Mouse (Mus musculus) lung, postnatal 4 days (tissue): ENCODE measurements around the gene Adam26a.
"Not testable (repeated sequence)": the region's sequence is repeated elsewhere in the genome, so short reads cannot be mapped to it uniquely, and the experiment has no call there.

Experiments used
- DNase-seq, 2 experiments: peaks; one replicate each; pipeline ENCODE4 v3.0.0; 2021

Adam26a gene

DNA sequence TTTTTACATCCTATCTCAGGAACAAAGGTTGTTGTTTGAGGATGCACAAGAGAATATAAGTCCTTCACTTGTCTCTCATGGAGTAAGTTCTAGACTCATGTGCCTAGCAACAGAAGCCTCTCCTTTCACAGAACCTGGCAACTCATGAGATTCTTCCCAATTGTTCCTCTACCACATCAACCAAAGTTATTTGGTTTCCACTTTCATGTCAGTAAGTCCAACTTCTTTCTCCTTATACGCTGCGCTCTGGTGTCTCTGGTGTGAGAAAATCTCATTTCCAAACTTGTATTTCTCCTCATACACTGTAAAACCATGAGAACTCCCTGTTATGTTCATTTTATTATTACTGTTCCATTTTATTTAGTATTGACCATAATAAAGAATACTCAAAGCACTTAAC, at the start of gene Adam26a:
Gene Adam26a, minus strand, starts transcription at position 101 of the 400 bp plus-strand sequence.
- DNase-seq, result not testable (repeated sequence)

DNA sequence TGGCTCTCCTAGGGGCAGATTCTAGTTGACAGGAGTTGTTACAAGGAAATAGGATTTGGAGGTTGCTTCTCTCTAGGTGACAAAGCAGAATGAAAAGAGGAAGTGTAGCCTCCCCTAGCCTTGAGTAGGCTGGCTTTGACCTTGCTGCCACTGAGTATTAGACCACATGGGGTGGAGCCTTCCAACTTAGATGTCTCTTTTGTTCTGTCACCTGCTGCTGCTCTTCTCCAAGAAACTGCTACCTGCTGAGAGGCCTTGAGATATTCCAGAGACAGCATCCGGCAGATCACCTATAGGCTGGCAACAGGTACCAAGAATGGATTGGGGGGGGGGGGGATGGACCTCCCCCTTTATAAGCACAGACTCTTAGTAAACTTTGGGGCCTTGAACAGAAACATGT, 39.5 kb upstream of the Adam26a start:
- DNase-seq, result no peak

DNA sequence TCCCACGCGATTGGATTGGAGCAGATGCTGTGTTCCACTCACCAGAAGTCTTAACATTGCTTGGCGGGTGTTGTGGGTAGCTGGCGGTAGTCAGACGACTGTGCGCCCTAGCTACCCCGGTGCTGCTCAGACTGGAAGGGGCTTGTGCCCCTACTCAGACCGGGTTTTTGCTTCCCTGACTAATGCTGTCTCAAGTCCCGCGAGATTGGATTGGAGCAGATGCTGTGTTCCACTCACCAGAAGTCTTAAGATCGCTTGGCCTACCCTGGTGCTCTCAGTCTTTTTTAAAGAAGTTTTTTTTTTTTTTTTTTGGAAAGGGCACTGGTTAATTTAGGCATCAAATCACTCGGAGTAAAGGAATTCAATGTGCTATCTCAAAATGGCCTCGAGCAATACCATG, 27.1 kb upstream of the Adam26a start:
- DNase-seq, result not testable (repeated sequence)

DNA sequence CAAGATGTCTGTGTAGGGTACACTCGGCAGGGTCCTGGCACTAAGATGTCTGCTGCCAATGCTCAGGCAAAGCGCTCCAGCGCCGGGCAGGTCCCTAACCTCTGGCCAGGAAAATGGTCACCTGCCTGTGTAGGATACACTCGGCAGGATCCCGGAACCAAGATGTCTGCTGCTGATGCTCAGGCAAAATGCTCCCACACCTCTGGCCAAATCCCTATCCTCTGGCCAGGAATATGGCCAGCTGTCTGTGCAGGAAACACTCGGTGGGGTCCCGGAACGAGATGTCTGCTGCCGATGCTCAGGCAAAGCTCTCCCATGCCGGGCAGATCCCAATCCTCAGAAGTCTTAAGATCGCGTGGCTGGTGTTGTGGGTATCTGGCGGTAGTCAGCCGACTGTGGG, 26.7 kb upstream of the Adam26a start:
- not testable (repeated sequence) for DNase-seq

DNA sequence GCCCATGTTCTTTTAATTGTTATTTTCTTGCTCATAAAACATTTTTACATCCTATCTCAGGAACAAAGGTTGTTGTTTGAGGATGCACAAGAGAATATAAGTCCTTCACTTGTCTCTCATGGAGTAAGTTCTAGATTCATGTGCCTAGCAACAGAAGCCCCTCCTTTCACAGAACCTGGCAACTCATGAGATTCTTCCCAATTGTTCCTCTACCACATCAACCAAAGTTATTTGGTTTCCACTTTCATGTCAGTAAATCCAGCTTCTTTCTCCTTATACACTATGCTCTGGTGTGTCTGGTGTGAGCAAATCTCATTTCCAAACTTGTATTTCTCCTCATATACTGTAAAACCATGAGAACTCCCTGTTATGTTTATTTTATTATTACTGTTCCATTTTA, 48.5 kb downstream of the Adam26a start, which contains the start of gene Adam26b:
Gene Adam26b, minus strand, starts transcription at position 101 of the 400 bp plus-strand sequence.
- not testable (repeated sequence) for DNase-seq
